Mouse (Mus musculus) heart, embryonic 11.5 days (tissue): Measurements from ENCODE around the gene Ppp1r12a. TPM values are rescaled to one million over a fixed set of nuclear protein-coding genes. Genes with fewer than 3 reads are reported as not detected.
A peak's percentile ranks its signal among the peaks of the same experiment; 100 is the strongest.

Experiments used
- ATAC-seq: fragments of 200-750 bp; cut with Nextera tagmentation; replicated peaks from 2 replicates; pipeline ENCODE4 v1.8.0; 2017; ENCODE audit warnings: moderate library complexity; ENCODE audit not compliant: insufficient number of reproducible peaks, low FRiP score, low TSS enrichment
- H3K27ac ChIP-seq: fragments of 300-500 bp; sonication (generic); 2 replicates; pipeline ENCODE4 v1.5.1; 2014; ENCODE audit warnings: mild to moderate bottlenecking, low read depth, low read length
- H3K27me3 ChIP-seq: fragments of 300-500 bp; sonication (generic); 2 replicates; pipeline ENCODE4 v1.6.1; 2014; ENCODE audit warnings: mild to moderate bottlenecking, low read length, mixed read lengths; ENCODE audit not compliant: control insufficient read depth, insufficient read depth
- H3K36me3 ChIP-seq: fragments of 300-500 bp; sonication (generic); 2 replicates; pipeline ENCODE4 v1.6.1; 2014; ENCODE audit warnings: mild to moderate bottlenecking, low read length, moderate library complexity, mixed read lengths; ENCODE audit not compliant: control insufficient read depth, insufficient read depth
- H3K4me1 ChIP-seq: fragments of 300-500 bp; sonication (generic); 2 replicates; pipeline ENCODE4 v1.6.1; 2014; ENCODE audit warnings: low read length; ENCODE audit not compliant: control insufficient read depth, insufficient read depth
- H3K4me2 ChIP-seq: fragments of 300-500 bp; sonication (generic); 2 replicates; pipeline ENCODE4 v1.6.1; 2014; ENCODE audit warnings: mild to moderate bottlenecking, moderate library complexity
- H3K4me3 ChIP-seq: fragments of 300-500 bp; sonication (generic); 2 replicates; pipeline ENCODE4 v1.5.1; 2014; ENCODE audit warnings: low read depth, low read length
- H3K9ac ChIP-seq: fragments of 300-500 bp; sonication (generic); 2 replicates; pipeline ENCODE4 v1.6.1; 2014; ENCODE audit warnings: mild to moderate bottlenecking, low read depth, low read length, moderate library complexity
- H3K9me3 ChIP-seq: fragments of 300-500 bp; sonication (generic); replicated peaks from 2 replicates; pipeline ENCODE4 v1.6.1; 2016; ENCODE audit warnings: low read length; ENCODE audit not compliant: control insufficient read depth
- WGBS: fragments of 180-500 bp; shearing (Covaris S2); extraction: QIAGEN DNeasy Blood & Tissue Kit; methylation state at CpG from one replicate; pipeline ENCODE4 v1.1.7; 2014; ENCODE audit not compliant: insufficient replicate concordance; 5-methylcytosine and 5-hydroxymethylcytosine counted together
- polyA plus RNA-seq: library from polyadenylated mRNA; unstranded; fragments of >200 nt; fragmentation: Nextera tagmentation; extraction: Ambion mirVana; gene quantifications from 2 replicates; pipeline ENCODE4 v1.2.1, GENCODE M21; 2014

Gene Ppp1r12a
- polyA plus RNA-seq, 1 experiment from 2014 or later, result 120 TPM

GRCm38 (mm10) chr10:108133253-108133652 lies 28.7 kb upstream of the Ppp1r12a start:
- Histone ChIP-seq H3K4me1 (peaks cover 7% of the 10 kb centered on the region; the same call in 1 of the 2 replicates), H3K4me2 (no peak overlapping the region), H3K27me3 (no peaks in the 10 kb centered on the region), H3K27ac (peak overlapping the region; percentile 58; the same call in 1 of the 2 replicates), H3K9ac (no peak overlapping the region), H3K4me3 (no peak overlapping the region), H3K9me3 (no peaks in the 10 kb centered on the region), H3K36me3 (no peaks in the 10 kb centered on the region)
- no peak for ATAC-seq
- WGBS, result 86% methylated on average over 6 of the region's 6 CpGs

- 42% methylated on average over 5 of the region's 5 CpGs for WGBS
- no peak overlapping the region for H3K4me3 ChIP-seq
- peaks cover 7% of the 10 kb centered on the region; the same call in 1 of the 2 replicates for H3K4me1 ChIP-seq
- no peak for ATAC-seq
- H3K36me3 ChIP-seq, result no peaks in the 10 kb centered on the region
- peak overlapping the region; percentile 58 for H3K27ac ChIP-seq
- no peak overlapping the region; the same call in 1 of the 2 replicates for H3K9ac ChIP-seq
- peak overlapping the region; percentile 16; the same call in 1 of the 2 replicates for H3K4me2 ChIP-seq
- H3K27me3 ChIP-seq, result no peaks in the 10 kb centered on the region
- H3K9me3 ChIP-seq, result no peaks in the 10 kb centered on the region
Measured at GRCm38 (mm10) chr10:108133745-108134144, 28.2 kb upstream of the Ppp1r12a start.

- H3K9ac ChIP-seq, result no peak overlapping the region
- H3K27me3 ChIP-seq, result no peaks in the 10 kb centered on the region
- WGBS, result 84% methylated on average over 5 of the region's 5 CpGs
- no peak overlapping the region for H3K4me3 ChIP-seq
- H3K4me1 ChIP-seq, result peaks cover 7% of the 10 kb centered on the region; the same call in 1 of the 2 replicates
- no peaks in the 10 kb centered on the region for H3K36me3 ChIP-seq
- H3K4me2 ChIP-seq, result no peak overlapping the region
- H3K9me3 ChIP-seq, result no peaks in the 10 kb centered on the region
- ATAC-seq, result no peak
- H3K27ac ChIP-seq, result no peak overlapping the region
Measured at GRCm38 (mm10) chr10:108138347-108138746, 23.6 kb upstream of the Ppp1r12a start.

DNA sequence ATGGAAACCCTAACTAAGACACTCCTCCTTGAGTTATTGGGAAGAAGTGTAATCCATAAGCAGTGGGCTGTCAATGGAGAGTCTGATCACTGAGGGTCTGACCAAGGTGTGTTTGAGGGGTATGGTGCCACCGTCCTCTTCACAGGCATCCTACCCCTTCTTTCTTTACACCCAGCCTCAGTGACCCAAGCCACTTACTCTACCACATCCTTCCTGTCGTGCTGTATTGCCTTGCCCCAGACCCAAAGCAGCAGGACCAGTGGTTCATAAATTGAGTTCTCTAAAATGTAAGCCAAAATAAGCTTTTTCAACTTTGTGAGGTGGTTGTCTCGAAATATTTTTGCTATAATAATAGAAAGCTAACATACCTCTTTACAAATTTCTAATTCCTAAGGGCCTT lies 22.2 kb upstream of the Ppp1r12a start:
- no peaks in the 10 kb centered on the region for H3K27me3 ChIP-seq
- no peak overlapping the region for H3K4me2 ChIP-seq
- no peaks in the 10 kb centered on the region for H3K4me1 ChIP-seq
- no peak for ATAC-seq
- H3K9me3 ChIP-seq, result no peaks in the 10 kb centered on the region
- H3K27ac ChIP-seq, result no peak overlapping the region
- no peak overlapping the region for H3K4me3 ChIP-seq
- H3K36me3 ChIP-seq, result no peaks in the 10 kb centered on the region
- 69% methylated on average over 3 of the region's 3 CpGs for WGBS
- H3K9ac ChIP-seq, result no peak overlapping the region

DNA sequence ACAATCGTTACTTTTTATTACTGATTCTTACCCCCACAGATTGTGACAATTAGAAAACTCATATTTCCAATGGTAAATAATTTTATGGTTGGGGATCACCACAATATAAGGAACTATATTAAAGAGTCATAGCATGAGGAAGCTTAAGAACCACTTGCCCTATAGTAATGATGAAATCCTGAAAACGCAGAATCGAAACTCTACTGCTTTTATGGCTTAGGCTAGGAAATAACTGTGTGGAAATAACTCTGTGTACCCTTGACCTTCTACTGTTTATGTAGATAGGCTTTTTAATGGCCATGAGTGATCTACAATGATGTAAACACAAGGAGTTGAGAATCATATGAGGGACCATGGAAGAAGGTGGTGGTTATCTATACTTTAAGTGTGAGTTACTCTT lies 21.3 kb upstream of the Ppp1r12a start:
- no peaks in the 10 kb centered on the region for H3K36me3 ChIP-seq
- no peaks in the 10 kb centered on the region for H3K9me3 ChIP-seq
- WGBS, result 88% methylated on average over 3 of the region's 3 CpGs
- no peak for ATAC-seq
- no peak overlapping the region for H3K4me3 ChIP-seq
- no peaks in the 10 kb centered on the region for H3K27me3 ChIP-seq
- H3K4me1 ChIP-seq, result no peaks in the 10 kb centered on the region
- H3K27ac ChIP-seq, result no peak overlapping the region
- H3K4me2 ChIP-seq, result no peak overlapping the region
- no peak overlapping the region for H3K9ac ChIP-seq

DNA sequence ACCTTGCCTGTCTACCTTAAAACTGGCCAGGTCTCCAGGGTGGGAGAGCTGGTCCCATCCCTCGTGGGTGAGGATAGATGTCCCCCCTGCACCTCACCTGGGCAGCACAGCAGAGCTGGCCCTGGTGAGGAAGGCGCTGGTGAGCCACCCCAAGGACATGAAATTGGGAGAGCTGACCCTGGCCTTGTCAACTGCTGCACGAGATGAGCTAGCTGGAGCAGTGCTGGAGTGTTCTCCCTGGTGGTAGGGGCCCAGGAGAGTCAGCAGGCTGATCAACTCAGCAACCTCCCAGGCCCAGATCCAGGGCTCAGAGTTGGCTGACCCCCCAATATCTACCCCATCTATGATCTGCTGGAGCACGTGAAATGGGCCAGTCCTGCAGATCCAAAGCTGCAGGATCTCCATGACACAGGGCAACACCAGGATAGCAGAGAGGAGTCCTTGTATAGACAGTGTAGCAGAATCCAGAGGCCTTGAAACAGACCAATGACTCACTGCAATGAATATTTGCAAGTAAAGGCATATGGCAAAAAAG lies 17.9 kb upstream of the Ppp1r12a start:
- no peaks in the 10 kb centered on the region for H3K4me1 ChIP-seq
- H3K36me3 ChIP-seq, result no peaks in the 10 kb centered on the region
- H3K27ac ChIP-seq, result no peak overlapping the region
- no peak for ATAC-seq
- no peak overlapping the region for H3K4me3 ChIP-seq
- H3K9ac ChIP-seq, result no peak overlapping the region
- no peaks in the 10 kb centered on the region for H3K27me3 ChIP-seq
- H3K9me3 ChIP-seq, result no peaks in the 10 kb centered on the region
- whole genome bisulfite sequencing, result 80% methylated on average over 4 of the region's 4 CpGs
- H3K4me2 ChIP-seq, result no peak overlapping the region

DNA sequence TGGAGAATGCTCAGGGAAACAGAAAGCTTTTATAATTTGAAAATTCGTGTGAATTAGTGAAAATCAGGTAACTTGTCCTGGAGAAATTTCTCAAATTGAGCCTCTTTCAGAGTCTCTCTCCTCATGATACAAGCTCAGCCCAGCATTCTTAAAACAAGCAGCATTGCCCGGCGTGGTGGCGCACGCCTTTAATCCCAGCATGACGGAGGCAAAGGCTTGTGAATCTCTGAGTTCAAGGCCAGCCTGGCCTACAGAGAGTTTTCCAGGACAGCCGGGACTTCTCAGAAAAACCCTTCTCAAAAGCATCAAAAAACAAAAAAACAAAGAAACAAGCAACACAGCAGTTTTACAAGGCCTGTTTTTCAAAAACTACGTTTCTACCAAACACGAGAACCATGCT lies 16.3 kb upstream of the Ppp1r12a start:
- ATAC-seq, result no peak
- H3K9me3 ChIP-seq, result no peaks in the 10 kb centered on the region
- no peak overlapping the region for H3K9ac ChIP-seq
- no peaks in the 10 kb centered on the region for H3K27me3 ChIP-seq
- H3K4me1 ChIP-seq, result no peaks in the 10 kb centered on the region
- WGBS, result 85% methylated on average over 9 of the region's 9 CpGs
- H3K27ac ChIP-seq, result no peak overlapping the region
- H3K4me3 ChIP-seq, result no peak overlapping the region
- no peaks in the 10 kb centered on the region for H3K36me3 ChIP-seq
- H3K4me2 ChIP-seq, result no peak overlapping the region

DNA sequence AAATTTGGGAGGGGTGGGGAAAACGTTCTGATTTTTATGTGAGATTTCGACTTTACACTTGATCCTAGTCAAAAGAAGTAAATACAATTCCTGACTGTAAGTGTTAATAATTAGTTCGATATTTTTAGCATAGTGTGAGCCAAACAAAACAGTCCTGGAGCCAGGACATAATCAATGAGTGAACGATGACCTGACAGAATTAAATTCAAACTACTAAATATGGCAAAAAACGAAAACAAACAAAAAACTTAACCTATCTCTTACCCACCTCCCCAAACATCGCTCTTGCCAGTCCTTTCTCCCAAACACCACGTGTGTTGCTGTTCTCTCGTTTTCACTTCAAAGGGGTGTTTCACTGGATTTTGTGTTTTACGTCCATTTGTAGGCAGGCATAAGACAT lies 15.0 kb upstream of the Ppp1r12a start:
- H3K4me3 ChIP-seq, result no peak overlapping the region
- no peaks in the 10 kb centered on the region for H3K4me1 ChIP-seq
- ATAC-seq, result no peak
- no peak overlapping the region for H3K27ac ChIP-seq
- no peaks in the 10 kb centered on the region for H3K9me3 ChIP-seq
- no peaks in the 10 kb centered on the region for H3K36me3 ChIP-seq
- no peaks in the 10 kb centered on the region for H3K27me3 ChIP-seq
- no peak overlapping the region for H3K9ac ChIP-seq
- WGBS, result 77% methylated on average over 9 of the region's 9 CpGs
- H3K4me2 ChIP-seq, result no peak overlapping the region

DNA sequence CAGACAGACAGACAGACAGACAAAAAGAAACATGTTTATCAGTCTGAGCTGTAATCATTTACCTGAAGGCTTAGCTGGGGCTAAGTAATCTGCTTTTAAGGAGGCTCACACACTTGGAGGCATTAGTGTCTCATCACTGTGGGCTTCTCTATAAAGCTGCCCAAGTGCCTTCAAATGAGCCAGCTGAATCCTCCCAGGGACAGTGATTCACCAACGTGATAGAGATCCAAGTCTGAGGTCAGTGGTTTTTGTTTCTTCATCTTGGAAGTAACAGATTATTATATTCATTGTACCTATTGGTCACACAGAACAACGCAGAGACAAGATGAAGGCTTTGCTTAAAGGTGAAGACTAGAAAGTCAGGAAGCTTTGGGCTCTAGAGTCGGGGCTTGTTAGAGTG lies 8.7 kb upstream of the Ppp1r12a start:
- Histone ChIP-seq H3K4me3 (no peak overlapping the region), H3K4me2 (no peak overlapping the region), H3K4me1 (peaks cover 11% of the 10 kb centered on the region), H3K9me3 (no peaks in the 10 kb centered on the region), H3K27ac (no peak overlapping the region), H3K9ac (no peak overlapping the region), H3K36me3 (no peaks in the 10 kb centered on the region), H3K27me3 (no peaks in the 10 kb centered on the region)
- WGBS, result 78% methylated on average over 3 of the region's 3 CpGs
- no peak for ATAC-seq
